Mouse (Mus musculus) urinary bladder, adult 2 months (tissue): ENCODE measurements around the gene Palm. TPM values are rescaled to one million over a fixed set of nuclear protein-coding genes. Genes with fewer than 3 reads are reported as not detected.
A peak's percentile ranks its signal among the peaks of the same experiment; 100 is the strongest.

ENCODE experiments used
- DNase-seq: peaks from one replicate; pipeline ENCODE4 v3.0.0; 2022; ENCODE audit warnings: low spot score
- polyA plus RNA-seq: library from polyadenylated mRNA; depleted of rRNA; stranded (reverse); fragments of >200 nt; gene quantifications from 2 replicates; pipeline ENCODE4 v1.2.3, GENCODE M21; 2012

Gene Palm
- polyA plus RNA-seq, 1 experiment, result 52.6 TPM

DNA sequence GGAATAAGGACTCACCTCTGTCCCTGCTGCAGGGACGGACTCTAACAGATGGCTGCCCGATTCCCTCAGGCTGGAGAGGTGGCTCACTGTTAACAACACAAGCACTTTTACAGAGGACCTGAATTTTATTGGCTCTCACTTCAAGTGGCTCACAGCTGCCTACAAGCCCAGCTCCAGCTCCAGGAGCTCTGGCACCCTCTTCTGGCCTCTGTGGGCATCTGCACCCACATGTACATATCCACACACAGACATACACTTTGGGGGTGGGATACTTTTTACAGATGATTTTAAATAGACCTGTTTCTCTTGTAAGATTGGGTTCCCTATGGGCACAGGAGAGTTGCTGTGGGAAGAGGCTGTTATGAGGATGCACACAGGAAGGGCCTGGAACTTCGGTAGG, 21.1 kb upstream of the Palm start:
- DNase-seq, result no peak

DNA sequence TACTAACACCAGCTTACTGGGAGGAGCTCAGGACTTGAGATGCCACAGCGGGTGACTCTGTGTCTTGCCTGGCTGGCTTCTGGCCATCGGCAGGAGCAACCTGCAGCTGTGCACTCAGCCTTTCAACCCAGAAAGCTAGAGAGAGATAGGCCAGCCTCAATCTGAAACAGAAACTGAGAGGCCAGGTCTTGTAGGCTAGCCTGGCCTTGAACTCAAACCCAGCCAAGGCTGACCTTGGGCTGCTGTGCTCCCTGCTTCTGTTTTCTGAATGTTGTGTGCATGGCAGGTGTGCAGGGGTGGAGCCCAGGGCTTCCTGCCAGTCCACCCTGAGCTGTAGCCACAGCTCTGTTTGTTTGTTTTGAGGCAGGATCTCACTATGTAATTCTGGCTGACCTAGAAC, 20.2 kb upstream of the Palm start:
- no peak for DNase-seq

DNA sequence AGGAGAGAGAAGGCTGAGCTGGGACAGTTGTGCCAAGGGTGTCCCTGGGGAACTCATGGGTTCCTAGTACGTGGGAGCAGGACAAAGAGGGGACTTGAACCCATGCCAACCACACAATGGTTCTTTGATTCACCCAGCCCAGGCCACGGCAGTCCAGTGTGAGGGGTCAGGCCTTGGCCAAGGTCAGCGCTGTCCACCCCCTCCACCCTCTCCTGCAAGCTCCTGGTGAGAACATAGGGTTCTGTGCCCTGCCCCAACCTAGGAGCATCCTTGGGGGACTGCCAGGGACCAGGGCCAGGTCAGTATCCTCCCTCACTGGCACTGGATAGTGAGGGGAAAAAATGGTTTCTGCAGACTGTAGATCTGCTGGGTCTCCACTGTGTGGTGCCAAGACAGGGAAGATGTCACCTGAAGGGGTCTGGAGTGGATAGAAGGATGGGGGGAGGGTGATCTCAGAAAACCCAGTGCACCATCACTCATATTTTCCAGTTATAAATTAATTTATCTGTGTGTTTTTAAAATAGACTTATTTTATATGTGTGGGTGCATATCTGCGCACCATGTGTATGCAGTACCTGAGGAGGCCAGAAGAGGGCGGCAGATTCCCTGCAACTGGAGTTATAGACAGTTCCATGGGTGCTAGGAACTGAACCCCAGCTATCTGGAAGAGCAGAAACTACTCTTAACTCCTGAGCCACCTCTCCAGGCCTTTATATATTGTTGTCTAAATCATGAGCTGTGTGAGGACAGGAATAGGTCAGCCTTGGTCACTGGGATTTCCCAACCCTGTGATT, 18.7 kb upstream of the Palm start:
- no peak for DNase-seq

DNA sequence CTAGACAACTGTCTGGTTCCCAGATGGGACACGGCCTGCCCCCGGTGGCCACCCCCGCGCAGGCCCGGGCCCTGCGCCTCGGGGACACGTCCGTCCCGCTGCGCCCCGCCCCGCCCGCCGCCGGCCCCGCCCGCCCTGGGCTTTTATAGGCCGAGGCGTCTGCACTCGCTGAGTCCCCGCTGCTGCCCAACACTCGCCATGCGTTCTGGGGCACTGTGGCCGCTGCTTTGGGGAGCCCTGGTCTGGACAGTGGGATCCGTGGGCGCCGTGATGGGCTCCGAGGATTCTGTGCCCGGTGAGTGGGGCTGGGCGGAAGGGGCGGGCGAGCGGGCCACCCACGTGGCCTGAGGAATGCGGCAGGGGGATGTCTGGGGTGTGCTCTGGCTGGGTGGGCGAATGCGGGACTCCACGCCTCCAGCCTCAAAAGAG, 16.3 kb upstream of the Palm start, which contains the start of gene Fstl3:
Gene Fstl3, plus strand, starts transcription at position 170 of the 429 bp plus-strand sequence.
- peak; percentile 38 for DNase-seq

DNA sequence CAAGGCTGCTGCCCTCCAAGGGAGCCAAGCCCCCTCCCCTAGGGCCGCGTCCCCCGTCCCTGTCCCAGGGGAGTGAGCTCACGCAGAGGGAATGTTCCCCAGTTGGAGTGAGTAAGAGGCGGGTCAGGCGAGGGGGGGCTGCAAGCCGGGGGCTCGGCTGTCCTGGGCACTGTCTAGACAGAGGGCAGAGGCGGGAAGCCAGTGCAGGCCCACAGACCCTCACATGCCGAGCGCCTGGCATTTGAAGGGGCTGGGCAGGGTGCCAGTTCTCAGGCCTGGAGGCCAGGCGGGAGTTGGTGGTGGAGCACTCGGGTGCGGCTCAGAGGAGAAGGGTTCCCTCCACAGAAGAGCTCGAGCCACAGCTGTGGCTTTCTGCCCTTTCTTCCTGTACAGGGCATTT, 15.4 kb upstream of the Palm start:
- DNase-seq, result peak; percentile 44

DNA sequence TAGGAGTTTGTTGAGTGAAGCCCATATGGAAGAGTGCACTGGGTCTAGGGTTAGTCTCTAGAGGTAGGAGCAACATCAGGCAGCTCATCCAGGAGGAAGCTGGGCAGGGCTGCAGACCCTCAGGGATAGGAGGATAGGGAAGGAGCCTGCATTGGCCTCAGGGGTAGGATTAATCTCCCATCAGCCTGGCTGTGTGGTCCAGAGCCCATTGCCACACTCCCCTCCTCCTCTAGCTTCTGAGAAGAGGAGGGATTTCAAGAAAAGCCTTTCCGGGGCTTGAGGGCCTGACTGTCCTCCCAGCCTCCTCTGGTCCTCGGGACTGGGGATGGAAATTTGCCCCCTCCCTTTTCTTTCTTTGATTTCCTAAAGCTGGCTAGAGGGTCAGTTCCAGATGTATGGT, 14.2 kb upstream of the Palm start:
- DNase-seq, result peak; percentile 27

DNA sequence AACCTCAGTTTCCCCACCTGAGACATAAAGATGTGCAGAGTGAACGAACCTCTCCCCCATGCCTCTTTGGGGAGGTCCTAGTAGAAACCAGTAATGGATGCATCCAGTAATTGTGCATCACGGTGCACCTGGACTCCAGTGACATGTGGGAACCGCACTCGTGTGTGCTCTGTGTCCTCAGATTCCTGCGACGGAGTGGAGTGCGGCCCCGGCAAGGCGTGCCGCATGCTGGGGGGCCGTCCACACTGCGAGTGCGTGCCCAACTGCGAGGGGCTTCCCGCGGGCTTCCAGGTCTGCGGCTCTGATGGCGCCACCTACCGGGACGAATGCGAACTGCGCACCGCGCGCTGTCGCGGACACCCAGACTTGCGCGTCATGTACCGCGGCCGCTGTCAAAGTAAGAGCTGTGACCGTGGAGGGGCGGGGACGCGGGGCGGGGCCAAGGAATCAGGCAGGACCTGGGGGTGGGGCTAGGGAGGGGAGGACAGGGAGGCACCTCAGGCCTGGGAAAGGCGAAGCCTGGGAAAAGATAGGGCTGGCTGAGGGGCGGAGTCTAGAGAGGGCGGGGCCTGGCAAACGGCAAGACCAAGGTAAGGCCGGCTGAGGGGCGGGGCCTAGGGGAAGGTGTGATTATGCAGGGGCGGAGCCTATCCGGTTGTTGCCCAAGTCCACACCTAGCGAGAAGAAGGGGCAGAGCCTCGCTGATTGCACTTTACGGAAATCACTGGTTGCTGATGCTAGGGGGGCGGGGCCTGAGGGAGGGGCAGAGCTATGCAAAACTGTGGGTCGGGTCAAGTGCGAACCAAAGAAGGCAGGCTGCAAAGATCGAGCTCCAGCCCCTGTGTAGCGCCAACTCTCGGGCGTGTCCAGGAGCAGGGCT, 13.3 kb upstream of the Palm start:
- peak; percentile 86 for DNase-seq

DNA sequence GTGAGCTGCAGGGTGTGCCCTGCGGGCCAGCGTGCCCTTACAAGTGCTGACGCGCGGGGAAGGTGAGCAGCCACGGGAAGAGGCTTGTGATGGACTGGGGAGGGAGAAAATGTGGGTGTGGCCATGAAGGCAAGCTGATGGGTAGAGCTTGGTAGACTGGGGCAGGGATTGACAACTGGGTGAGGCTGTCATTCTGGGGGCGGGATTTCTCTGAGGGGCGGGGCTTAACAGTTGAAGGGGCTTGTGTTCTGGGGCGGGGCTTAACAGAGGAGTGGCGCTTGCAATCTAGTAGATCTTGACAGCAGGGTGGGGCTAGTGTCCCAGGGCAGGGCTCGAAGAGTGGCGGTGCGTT, 12.7 kb upstream of the Palm start:
- no peak for DNase-seq

DNA sequence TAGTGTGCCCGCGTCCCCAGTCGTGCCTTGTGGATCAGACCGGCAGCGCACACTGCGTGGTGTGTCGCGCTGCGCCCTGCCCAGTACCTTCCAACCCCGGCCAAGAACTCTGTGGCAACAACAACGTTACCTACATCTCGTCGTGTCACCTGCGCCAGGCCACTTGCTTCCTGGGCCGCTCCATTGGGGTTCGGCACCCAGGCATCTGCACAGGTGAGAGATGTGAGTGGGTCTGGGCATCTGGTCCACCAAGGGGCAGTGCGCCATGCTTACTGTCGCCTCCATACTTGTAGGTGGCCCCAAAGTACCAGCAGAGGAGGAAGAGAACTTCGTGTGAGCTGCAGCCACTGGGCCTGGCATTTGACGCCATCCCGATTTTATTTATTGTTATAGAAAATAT, 12.2 kb upstream of the Palm start:
- no peak for DNase-seq

DNA sequence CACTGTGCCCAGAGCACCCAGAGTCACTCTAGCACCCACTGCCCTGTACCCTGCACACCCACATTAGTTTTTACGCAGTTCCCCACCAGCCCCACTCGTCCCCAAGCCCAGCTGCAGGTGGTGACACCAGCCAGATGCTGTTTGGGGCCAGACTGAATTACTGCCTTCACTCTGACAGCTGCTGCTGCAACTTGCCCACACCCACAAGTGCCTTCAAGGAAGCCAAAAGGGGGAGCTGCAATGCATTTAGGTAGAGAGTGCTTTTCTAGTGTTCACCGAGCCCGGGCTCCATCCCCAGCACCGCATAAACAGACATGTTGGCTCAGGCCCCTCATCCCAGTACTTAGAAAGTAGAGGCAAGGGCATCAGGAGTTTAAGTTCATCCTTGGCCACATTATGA, 11.4 kb upstream of the Palm start:
- no peak for DNase-seq

DNA sequence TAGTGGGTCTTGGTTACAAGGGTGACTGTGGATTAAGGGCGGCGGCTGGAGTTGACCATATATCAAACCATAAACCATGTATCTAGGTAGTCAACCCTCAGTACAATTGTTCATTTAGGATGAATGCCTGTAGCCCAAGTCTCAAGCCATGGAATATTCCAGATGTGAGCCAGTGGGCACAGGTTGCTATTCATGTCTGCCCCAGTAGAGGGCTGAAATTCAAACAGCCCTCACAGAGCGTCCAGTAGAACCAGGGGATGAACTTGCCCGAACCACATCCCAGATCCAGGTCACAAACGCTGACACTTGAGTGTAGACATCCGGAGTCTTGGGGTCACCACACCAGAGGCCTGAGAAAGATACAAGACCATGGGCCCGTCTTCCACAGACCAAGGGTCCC, 10.3 kb upstream of the Palm start:
- no peak for DNase-seq

DNA sequence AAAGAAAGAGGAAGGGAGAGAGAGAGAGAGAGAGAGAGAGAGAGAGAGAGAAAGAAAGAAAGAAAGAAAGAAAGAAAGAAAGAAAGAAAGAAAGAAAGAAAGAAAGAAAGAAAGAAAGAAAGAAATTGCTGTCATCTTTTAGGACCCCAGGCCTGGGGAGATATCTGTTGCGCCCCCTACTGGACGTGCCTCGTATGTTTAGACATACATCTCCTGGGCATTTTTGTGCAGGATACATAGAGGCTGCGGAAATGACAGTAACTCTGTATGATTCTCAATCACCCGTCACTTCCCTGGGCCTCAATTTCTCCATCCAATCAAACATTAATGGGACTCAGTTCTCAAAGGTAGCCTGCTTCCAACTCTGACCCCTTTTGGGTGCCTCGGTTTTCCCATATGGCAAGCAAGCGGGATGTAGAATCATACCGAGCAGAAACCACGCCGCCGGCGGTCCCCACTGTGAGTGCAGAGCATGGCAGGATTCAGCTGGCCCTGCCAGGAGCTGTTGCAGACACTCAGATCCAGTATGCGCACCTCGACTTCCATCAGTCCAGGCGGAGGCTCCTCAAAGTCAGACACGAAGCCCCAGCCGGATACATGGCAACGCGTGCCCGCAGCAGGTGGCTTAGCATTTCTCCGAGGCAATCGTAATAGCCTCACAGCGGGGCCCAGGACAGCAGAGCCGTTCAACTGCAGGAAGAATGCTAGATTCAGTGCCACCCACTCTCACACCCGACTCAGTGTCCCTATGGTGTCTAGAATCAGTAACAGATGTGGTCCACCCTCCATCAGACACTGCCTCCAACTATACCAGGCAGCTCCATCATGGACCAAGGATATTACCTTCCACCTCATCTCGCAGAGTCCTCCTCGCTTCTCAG, 9.2 kb upstream of the Palm start:
- no peak for DNase-seq

DNA sequence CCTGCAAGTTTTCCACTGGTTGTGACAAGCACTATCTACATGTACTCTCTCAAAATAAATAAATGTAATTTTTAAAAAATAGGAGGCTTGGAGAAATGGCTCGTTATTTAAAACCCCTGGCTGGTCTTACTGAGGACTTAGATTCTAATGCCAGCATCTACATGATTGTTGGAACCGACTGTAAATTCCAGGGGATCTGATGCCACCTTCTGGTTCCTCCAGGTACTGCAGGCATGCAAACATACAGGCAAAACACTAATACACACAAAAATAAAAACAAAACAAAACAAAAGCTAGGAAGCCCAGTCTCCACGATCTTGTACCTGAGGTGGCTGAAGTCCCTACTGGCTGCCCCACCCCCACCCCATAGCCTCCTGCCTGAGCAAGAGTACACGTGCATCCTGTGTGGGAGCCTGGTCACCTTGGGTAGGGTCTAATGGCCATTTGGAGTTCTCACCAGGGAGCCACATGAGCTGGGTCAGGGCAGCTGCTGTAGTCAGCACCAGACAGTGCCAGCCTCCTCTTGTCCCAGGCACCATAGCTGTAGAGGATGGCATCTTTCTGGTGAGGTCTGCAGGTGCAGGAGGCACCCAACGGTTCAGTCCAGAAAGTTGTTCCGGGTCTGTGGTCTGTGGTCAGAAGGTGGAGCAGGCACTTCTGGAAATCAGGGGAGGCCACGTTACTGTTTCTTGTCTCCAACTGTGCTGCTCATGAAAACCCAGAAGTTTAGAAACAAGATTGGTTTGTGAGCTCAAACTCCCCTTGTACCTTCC, 4.8 kb upstream of the Palm start:
- no peak for DNase-seq

DNA sequence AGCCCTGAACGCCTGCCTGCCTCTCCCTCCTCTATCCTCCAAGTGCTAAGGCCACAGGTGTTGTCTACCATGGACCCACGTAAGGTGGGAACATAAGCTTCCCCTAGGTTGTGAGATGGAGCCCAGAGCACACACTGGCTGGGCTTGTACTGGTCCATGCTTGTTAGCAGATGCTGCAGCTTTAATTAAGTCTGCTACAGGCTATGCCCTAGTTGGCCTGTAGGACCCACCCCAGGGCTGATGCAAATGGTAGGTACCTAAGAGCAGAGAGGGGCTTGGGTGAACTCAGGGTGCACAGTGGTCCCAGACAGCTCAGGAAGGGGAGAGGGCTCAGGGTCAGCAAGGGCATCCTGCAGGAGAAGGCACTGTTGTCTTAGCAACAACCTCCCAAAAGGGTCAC, 3.8 kb upstream of the Palm start:
- DNase-seq, result no peak

DNA sequence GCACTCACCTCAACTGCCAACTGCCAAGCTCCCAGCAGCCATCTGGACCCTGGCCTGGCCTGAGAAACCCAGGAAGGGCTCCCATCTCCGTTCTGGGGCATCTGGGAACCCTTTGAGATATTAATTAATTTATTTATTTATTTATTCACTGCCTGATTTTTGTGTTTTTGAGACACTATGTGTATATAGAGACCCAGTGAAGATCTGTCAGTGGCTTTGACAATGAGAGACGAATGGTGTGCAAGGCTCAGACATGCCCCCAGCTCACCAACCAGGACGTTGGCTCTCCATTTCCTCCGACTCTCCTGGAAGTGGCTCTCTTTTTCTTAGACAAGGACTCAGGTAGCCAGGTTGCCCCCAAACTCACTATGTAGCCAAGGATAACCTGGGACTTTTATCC, 2.5 kb upstream of the Palm start, which contains the start of gene Prss57:
Gene Prss57, minus strand, starts transcription at position 101 of the 400 bp plus-strand sequence.
- DNase-seq, result no peak

DNA sequence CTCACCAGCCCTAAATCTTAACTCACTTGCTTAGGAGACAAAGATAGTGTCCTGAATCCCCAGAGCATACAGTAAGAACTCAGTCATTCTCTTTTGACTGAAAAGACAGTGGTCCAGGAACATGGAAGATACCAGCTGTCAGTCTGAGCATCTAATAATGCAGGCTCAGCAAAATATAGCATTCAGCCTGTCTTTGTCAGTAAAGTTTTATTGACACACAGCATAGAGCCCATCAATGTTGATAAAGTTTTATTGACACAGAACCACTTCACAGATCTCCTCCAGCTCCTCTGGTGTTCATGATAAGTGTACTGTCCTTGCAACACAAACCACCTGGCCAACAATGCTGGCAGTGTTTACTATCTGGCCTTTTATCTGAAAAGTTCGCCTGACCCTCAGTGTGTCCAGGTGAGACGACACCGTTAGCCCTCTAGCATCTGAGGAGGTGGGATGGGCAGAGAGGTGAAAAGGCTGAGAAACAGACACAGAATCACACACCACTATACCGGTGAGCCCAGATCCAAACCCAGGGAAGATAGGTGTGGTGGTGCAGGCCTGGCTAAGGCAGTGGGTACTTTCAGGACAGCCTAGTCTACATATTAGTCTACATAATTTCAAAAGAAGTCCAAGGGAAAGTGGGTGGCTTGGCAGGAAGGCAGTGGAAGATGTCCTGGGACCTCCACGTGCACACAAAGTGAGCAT, 882 bp upstream of the Palm start:
- no peak for DNase-seq

DNA sequence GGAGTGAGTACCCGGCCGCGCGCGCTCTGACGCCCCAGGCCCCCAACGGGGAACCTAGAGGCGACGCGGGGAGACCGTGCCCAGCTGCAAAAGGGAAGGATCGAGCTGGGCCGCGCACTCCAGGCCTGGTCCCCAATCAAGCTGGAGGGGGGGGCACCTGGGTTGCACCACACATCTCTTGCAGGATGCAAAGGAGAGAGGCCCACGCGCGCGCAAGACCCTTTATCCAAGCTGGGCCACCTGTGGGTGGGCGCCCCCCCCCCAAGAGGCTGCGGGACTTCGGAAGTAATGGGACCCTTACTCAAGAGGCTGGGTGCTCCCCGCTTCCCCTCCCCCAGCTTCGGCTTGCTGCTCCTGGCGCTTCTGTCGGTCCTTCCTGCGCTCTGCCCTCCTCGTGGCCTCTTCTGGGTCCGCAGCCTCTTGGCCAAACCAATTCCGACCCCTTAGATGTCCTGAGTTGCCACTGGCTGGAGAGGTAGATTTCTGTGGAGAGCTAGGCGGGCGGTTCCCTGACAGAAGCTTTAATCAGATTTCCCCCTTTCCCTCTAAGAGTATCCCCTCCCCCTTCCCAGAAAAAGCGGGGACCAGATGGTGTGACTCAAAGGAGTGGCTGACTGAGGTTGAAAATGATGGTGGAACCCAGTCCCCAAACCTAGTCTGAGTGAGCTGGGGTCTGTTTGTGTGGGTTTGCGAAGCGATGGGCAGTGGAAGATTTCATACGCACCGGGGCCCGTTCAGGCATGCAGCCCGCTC, 542 bp downstream of the Palm start:
- DNase-seq, result peak; percentile 47

DNA sequence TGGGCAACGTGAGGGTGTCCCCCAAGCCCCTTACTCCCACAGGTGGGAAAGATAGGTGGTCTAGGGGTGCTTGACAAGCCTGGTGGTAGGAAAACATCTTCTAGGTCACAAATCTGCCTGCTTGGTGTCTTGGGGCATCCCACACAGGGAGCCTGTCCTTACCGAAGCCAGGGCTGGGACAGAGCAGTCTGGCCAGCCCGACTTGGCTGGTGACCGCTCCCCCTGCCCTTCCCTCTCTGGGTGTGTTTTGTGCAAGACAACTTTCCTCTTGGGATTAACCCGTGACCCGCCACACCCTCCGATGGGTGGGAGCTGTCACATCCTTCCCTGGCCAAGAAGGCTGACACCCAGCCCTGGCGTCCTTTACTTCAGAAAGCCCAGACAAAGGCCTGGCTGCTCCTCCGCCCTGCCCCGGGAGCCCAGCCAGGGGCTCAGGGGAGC, 1.1 kb downstream of the Palm start:
- DNase-seq, result peak; percentile 47

DNA sequence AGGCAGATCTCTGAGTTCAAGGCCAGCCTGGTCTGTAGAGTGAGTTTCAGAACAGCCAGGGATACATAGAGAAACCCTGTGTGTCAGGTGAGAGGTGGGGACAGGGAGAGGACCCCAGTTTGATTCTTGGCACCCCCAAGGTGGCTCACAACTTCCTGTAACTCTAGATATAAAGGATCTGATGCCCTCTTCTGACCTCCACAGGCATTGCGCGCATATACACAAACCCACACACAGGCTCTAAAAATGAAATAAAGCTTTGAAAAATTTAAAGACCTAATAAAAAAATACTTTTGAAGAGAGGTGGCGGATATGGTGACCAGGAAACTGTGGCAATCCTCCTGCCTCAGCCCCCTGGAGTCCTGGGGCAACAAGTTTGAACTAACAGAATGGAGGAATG, 2.5 kb downstream of the Palm start:
- DNase-seq, result no peak

DNA sequence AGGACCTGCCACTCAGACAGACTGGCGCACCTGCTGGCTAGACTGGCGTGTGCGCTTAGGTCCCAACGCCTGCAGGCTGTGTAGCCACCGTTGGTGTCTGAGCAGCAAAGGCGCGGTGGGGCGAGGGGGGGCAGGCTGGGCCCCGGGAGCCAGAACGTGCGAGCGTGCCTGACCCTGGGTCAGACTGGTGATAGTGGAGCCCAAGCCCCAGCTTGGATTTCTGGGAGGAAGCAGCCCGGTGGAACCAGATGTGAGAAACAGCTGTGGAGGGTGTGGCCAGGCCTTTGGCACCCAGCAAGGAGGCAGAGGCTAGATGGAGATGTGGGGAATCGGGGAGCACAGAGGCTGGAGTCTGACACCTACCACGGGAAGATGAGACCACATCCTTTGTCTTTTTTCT, 4.0 kb downstream of the Palm start:
- DNase-seq, result no peak
